Mouse (Mus musculus) heart, embryonic 11.5 days (tissue): ENCODE measurements around the gene Lmntd1. TPM values are rescaled to one million over a fixed set of nuclear protein-coding genes. Genes with fewer than 3 reads are reported as not detected.

Experiments used
- ATAC-seq: fragments of 200-750 bp; cut with Nextera tagmentation; replicated peaks from 2 replicates; pipeline ENCODE4 v1.8.0; 2017; ENCODE audit warnings: moderate library complexity; ENCODE audit not compliant: insufficient number of reproducible peaks, low FRiP score, low TSS enrichment
- H3K27ac ChIP-seq: fragments of 300-500 bp; sonication (generic); 2 replicates; pipeline ENCODE4 v1.5.1; 2014; ENCODE audit warnings: mild to moderate bottlenecking, low read depth, low read length
- H3K27me3 ChIP-seq: fragments of 300-500 bp; sonication (generic); 2 replicates; pipeline ENCODE4 v1.6.1; 2014; ENCODE audit warnings: mild to moderate bottlenecking, low read length, mixed read lengths; ENCODE audit not compliant: control insufficient read depth, insufficient read depth
- H3K36me3 ChIP-seq: fragments of 300-500 bp; sonication (generic); 2 replicates; pipeline ENCODE4 v1.6.1; 2014; ENCODE audit warnings: mild to moderate bottlenecking, low read length, moderate library complexity, mixed read lengths; ENCODE audit not compliant: control insufficient read depth, insufficient read depth
- H3K4me1 ChIP-seq: fragments of 300-500 bp; sonication (generic); 2 replicates; pipeline ENCODE4 v1.6.1; 2014; ENCODE audit warnings: low read length; ENCODE audit not compliant: control insufficient read depth, insufficient read depth
- H3K4me2 ChIP-seq: fragments of 300-500 bp; sonication (generic); 2 replicates; pipeline ENCODE4 v1.6.1; 2014; ENCODE audit warnings: mild to moderate bottlenecking, moderate library complexity
- H3K4me3 ChIP-seq: fragments of 300-500 bp; sonication (generic); 2 replicates; pipeline ENCODE4 v1.5.1; 2014; ENCODE audit warnings: low read depth, low read length
- H3K9ac ChIP-seq: fragments of 300-500 bp; sonication (generic); 2 replicates; pipeline ENCODE4 v1.6.1; 2014; ENCODE audit warnings: mild to moderate bottlenecking, low read depth, low read length, moderate library complexity
- H3K9me3 ChIP-seq: fragments of 300-500 bp; sonication (generic); replicated peaks from 2 replicates; pipeline ENCODE4 v1.6.1; 2016; ENCODE audit warnings: low read length; ENCODE audit not compliant: control insufficient read depth
- WGBS: fragments of 180-500 bp; shearing (Covaris S2); extraction: QIAGEN DNeasy Blood & Tissue Kit; methylation state at CpG from one replicate; pipeline ENCODE4 v1.1.7; 2014; ENCODE audit not compliant: insufficient replicate concordance; 5-methylcytosine and 5-hydroxymethylcytosine counted together
- polyA plus RNA-seq: library from polyadenylated mRNA; unstranded; fragments of >200 nt; fragmentation: Nextera tagmentation; extraction: Ambion mirVana; gene quantifications from 2 replicates; pipeline ENCODE4 v1.2.1, GENCODE M21; 2014

Gene Lmntd1
- polyA plus RNA-seq, 1 experiment from 2014 or later: 4.5 TPM

DNA sequence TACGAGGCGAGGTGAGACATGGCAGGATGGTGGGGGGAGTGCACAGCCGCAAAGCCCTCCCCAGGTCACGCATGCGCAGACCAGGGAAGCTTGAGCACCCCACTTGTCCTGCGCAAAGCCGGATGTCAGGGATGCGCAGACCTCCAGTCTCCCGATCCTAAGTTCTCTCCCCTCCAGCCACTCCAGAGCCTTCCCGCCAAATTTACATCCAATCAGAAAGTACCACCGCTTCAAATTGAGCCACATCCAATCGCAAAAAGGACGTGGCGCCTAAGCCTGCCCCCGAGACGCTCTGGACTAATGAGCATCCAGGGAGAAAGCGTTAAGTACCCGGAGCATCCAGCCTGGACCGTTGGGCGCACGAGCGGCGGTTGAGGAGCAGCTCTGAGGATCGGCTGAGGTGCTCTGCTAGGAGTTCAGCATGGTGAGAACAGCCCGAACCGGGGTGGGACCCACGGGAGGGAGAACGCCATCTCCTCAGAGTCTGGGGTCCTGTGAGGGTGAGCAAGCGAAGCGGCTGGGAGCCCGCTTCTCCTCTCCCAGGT lies 1.6 kb upstream of the Lmntd1 start, which contains the start of gene Tuba3b:
Gene Tuba3b (plus strand): TSS at position 92 of the 545 bp plus-strand sequence.
- H3K36me3 ChIP-seq: no peaks in the 10 kb centered on the region
- ATAC-seq: no peak
- H3K4me1 ChIP-seq: no peaks in the 10 kb centered on the region
- no peaks in the 10 kb centered on the region for H3K27me3 ChIP-seq
- no peak within 1 kb of the TSS for H3K4me2 ChIP-seq
- H3K9ac ChIP-seq: no peak within 1 kb of the TSS
- no peak within 1 kb of the TSS for H3K4me3 ChIP-seq
- WGBS: 92% methylated on average over 31 of the region's 31 CpGs
- H3K9me3 ChIP-seq: no peaks in the 10 kb centered on the region
- H3K27ac ChIP-seq: no peak within 1 kb of the TSS

- H3K4me2 ChIP-seq: no peak overlapping the region
- no peaks in the 10 kb centered on the region for H3K36me3 ChIP-seq
- no peak overlapping the region for H3K27ac ChIP-seq
- no peak overlapping the region for H3K9ac ChIP-seq
- no peak overlapping the region for H3K4me3 ChIP-seq
- no peaks in the 10 kb centered on the region for H3K27me3 ChIP-seq
- 80% methylated on average over 3 of the region's 3 CpGs for WGBS
- ATAC-seq: no peak
- H3K4me1 ChIP-seq: no peaks in the 10 kb centered on the region
- no peaks in the 10 kb centered on the region for H3K9me3 ChIP-seq
Observed at GRCm38 (mm10) chr6:145612611-145613010, 1.5 kb downstream of the Lmntd1 start.

- no peaks in the 10 kb centered on the region for H3K36me3 ChIP-seq
- ATAC-seq: no peak
- H3K4me2 ChIP-seq: no peak overlapping the region
- no peak overlapping the region for H3K27ac ChIP-seq
- no peaks in the 10 kb centered on the region for H3K27me3 ChIP-seq
- WGBS: 93% methylated on average over 5 of the region's 5 CpGs
- H3K9ac ChIP-seq: no peak overlapping the region
- H3K9me3 ChIP-seq: no peaks in the 10 kb centered on the region
- no peaks in the 10 kb centered on the region for H3K4me1 ChIP-seq
- no peak overlapping the region for H3K4me3 ChIP-seq
Observed at GRCm38 (mm10) chr6:145610901-145611300, 3.2 kb downstream of the Lmntd1 start.

DNA sequence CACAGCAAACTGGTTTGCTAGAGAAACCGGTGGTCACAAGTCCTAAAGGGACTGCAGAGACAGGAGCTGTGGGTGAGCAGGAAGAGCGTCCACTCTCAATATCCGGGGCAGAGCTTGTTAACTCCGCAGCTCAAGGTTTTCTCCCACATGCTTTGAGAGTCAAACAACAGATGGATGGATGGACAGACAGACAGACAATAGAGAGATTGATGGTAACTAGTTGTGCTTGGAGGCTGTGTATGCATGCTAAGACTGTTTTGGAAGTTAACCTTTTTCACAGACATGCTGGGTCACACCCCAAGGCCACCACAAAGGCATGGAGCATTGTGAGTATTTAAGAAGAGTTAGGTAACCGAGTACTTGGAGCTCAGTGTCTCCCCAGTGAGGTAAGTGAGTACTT lies 5.4 kb downstream of the Lmntd1 start:
- no peaks in the 10 kb centered on the region for H3K27me3 ChIP-seq

DNA sequence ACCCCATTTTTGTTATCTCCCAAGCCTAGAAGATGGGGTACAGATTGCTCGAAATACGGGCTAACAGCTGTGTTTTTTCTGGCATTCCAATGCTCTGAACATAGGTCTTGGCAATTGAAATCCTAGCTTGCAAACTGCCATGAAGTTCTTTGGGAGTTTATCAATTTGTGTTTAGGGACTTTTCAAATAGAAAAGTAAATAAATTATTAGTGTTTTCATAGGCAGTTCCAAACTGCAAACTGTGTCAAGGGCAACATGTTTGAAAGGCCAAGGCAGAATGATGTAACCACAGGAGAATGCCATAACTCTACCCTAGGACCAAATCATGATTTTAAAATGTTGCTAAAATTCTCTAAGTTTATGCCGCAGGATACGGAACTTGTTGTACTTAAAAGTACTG lies 6.4 kb downstream of the Lmntd1 start:
- no peak overlapping the region for H3K4me2 ChIP-seq
- no peak overlapping the region for H3K9ac ChIP-seq
- H3K27ac ChIP-seq: no peak overlapping the region
- no peaks in the 10 kb centered on the region for H3K4me1 ChIP-seq
- WGBS: 86% methylated on average over 4 of the region's 4 CpGs
- no peaks in the 10 kb centered on the region for H3K9me3 ChIP-seq
- H3K4me3 ChIP-seq: no peak overlapping the region
- no peak for ATAC-seq
- H3K27me3 ChIP-seq: no peaks in the 10 kb centered on the region
- no peaks in the 10 kb centered on the region for H3K36me3 ChIP-seq

More for the DNA sequence above, 5.4 kb downstream of the Lmntd1 start:
- no peaks in the 10 kb centered on the region for H3K4me1 ChIP-seq
- ATAC-seq: no peak
- 80% methylated on average over 5 of the region's 5 CpGs for WGBS
- H3K9me3 ChIP-seq: no peaks in the 10 kb centered on the region
- H3K4me3 ChIP-seq: no peak overlapping the region
- no peaks in the 10 kb centered on the region for H3K36me3 ChIP-seq
- no peak overlapping the region for H3K4me2 ChIP-seq
- no peak overlapping the region for H3K9ac ChIP-seq
- no peak overlapping the region for H3K27ac ChIP-seq

- 57% methylated on average over 3 of the region's 3 CpGs for WGBS
- Histone ChIP-seq H3K9ac (no peak overlapping the region), H3K9me3 (no peaks in the 10 kb centered on the region), H3K4me1 (no peaks in the 10 kb centered on the region), H3K4me2 (no peak overlapping the region), H3K36me3 (no peaks in the 10 kb centered on the region), H3K27me3 (no peaks in the 10 kb centered on the region), H3K27ac (no peak overlapping the region), H3K4me3 (no peak overlapping the region)
- no peak for ATAC-seq
Observed at GRCm38 (mm10) chr6:145605203-145605602, 8.9 kb downstream of the Lmntd1 start.

GRCm38 (mm10) chr6:145604648-145605047 lies 9.5 kb downstream of the Lmntd1 start:
- 57% methylated on average over 4 of the region's 4 CpGs for WGBS
- Histone ChIP-seq H3K4me2 (no peak overlapping the region), H3K4me1 (no peaks in the 10 kb centered on the region), H3K27ac (no peak overlapping the region), H3K9me3 (no peaks in the 10 kb centered on the region), H3K9ac (no peak overlapping the region), H3K36me3 (no peaks in the 10 kb centered on the region), H3K4me3 (no peak overlapping the region), H3K27me3 (no peaks in the 10 kb centered on the region)
- ATAC-seq: no peak

DNA sequence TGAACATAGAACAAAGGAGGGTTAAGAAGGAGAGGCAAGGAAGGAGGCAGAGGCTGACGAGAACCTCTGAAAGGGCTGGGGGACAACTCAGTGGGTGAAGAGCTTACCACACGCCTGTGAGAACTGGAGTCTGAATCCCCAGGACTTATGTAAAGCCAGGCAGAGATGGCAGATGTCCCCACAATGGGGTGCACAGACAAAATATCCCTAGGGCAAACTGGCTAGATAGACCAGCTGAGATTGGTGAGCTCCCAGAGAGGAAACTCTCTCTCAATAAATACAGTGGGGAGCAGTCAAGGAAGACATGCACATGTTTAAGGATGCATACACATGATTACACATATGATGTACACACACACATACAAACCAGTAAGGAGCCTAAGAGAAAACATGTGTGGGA lies 10.0 kb downstream of the Lmntd1 start:
- Histone ChIP-seq H3K4me1 (peaks cover under 1% of the 10 kb centered on the region; the same call in 1 of the 2 replicates), H3K4me3 (no peak overlapping the region), H3K9me3 (no peaks in the 10 kb centered on the region), H3K4me2 (no peak overlapping the region), H3K36me3 (no peaks in the 10 kb centered on the region), H3K9ac (no peak overlapping the region), H3K27me3 (no peaks in the 10 kb centered on the region), H3K27ac (no peak overlapping the region)
- WGBS: 64% methylated on average over 2 of the region's 2 CpGs
- ATAC-seq: no peak

DNA sequence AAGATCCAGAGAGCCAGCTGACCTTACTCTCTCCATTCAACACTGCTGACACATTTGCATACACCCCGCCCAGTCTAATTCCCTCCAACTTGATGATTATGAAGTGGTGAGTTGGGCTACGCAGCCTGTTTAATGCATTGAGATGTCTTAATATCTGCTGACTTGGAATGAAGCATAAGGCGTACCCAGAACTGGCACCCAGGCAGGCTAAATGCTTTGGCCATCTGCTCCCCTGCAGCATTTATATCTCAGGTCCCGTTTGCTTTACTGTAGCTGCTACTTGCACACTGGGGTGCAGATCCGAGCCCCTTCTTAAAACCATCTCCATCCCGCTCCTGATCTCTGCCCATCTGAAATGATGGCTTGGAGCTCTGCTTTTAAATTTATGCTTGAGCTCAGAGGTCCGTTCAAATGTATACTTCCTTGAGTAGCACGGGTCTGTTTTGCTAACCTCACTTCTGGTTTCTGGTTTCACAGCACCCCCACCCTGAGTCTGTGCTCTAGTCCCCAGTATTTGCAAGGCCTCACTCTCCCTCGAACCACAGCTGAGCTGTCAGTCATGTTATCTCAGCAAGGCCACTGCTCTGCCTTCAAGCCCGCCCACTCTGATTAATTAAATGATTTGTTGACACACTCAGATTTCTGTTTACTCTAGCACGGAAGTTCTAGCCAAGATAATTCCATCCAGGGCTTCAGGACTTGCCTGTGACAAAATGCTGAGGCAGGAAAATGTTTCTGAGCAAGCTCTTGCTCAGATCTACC lies 15.1 kb downstream of the Lmntd1 start:
- Histone ChIP-seq H3K4me3 (no peak overlapping the region), H3K36me3 (no peaks in the 10 kb centered on the region), H3K9ac (no peak overlapping the region), H3K27me3 (no peaks in the 10 kb centered on the region), H3K4me2 (no peak overlapping the region), H3K4me1 (peaks cover 11% of the 10 kb centered on the region), H3K27ac (no peak overlapping the region), H3K9me3 (no peaks in the 10 kb centered on the region)
- no peak for ATAC-seq
- 46% methylated on average over 11 of the region's 11 CpGs for WGBS
